Comparison of ENCODE assay signal across 9 mouse cellular contexts in the genomic region with DNA sequence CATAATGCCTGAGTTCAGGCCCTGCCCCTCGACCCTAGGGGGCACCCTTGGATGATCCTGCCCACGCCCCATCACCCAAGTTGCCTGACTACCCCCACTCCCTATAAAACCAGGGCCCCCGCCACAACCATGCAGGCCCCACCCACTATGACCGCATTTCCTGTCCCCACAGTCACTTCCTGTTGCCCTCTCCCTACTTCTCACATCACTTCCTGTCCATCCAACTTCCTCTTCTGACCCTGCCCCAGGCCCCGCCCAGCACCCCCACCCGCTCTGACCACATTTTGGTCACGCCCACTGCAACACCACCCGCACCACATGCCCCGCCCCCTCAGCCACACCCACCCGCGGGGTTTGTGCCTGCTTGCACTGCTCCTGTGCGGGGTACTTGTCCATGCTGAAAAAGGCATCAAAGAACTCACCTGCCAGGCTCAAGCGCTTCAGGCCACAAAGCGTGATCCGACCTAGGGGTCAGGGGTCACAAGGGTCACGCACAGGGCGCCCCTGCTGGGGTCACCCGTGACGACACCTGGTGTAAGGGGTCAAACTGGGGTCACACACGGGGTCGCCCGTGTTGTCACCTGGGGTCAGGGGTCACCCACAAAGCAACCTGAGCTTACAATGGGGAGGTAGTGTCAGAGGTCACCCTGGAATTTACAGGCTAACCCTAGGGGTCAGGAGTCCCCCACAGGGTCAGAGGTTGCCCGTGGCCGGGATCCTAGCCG. TPM values are rescaled to one million over a fixed set of nuclear protein-coding genes. Genes with fewer than 3 reads are reported as not detected.
DNase-seq lines count a peak whose midpoint lies in the region; ATAC-seq and TF ChIP-seq lines count a peak whose summit lies in the region.
"Had no signal": no experiment of that assay in that cellular context is flagged by ENCODE, and none has a peak within 500 bp of the region (broad histone marks: within the 10 kb centered on the region; RNA-seq: fewer than 3 reads in every experiment).

No protein-coding gene starts in this region.

- no peak for ATAC-seq in G1E (ENCODE audit: extremely low read depth, insufficient number of reproducible peaks, low FRiP score, poor library complexity, severe bottlenecking)
- peak; percentile 9; the same call in 1 of the 2 replicates for ATAC-seq in monocyte, adult 5-6 weeks (replicated peaks; ENCODE audit: insufficient number of reproducible peaks, low FRiP score, low TSS enrichment, poor library complexity, severe bottlenecking)

- H3K4me1 ChIP-seq in G1E (ENCODE audit: insufficient read depth, low read depth, low read length) = peaks cover 9% of the 10 kb centered on the region
- H3K4me1 ChIP-seq: embryonic facial prominence, embryonic 15.5 days; stomach, embryonic 15.5 days had no signal

- H3K36me3 ChIP-seq in G1E (replicated peaks) = peaks cover 50% of the 10 kb centered on the region

- peaks cover 64% of the 10 kb centered on the region for H3K9me3 ChIP-seq in G1E (replicated peaks)

- intact Hi-C loops in heart, postnatal 36 days (cut with DNase I) = loop anchor here (10.0 kb wide), 1 partner anchor 584 kb away; a partner anchor contains a TSS

- TF ChIP-seq CTCF in G1E (IDR thresholded peaks at IDR 0.05; ENCODE audit: low read depth, low read length) = no peak

- no peaks in the 10 kb centered on the region; the same call in 1 of the 2 replicates for H3K27me3 ChIP-seq in G1E (ENCODE audit: insufficient read depth, low read length)
- H3K27me3 ChIP-seq: embryonic facial prominence, embryonic 15.5 days; stomach, embryonic 15.5 days had no signal

- peak; percentile 23 for DNase-seq in kidney, postnatal 10 days
- DNase-seq in kidney, adult 11 months = no peak
- DNase-seq in B cell, adult 2 months = peak; percentile 48 to 51
- DNase-seq in G1E (ENCODE audit: low spot score) = peak; percentile 3
- no peak for DNase-seq in frontal cortex, postnatal 36 days (ENCODE audit: low spot score in 2 of 2)
- no peak for DNase-seq in heart, postnatal 36 days

- H3K4me3 ChIP-seq in G1E (ENCODE audit: low read depth, low read length) = no peak overlapping the region; the same call in 1 of the 2 replicates
- H3K4me3 ChIP-seq: embryonic facial prominence, embryonic 15.5 days; stomach, embryonic 15.5 days had no signal

RNA-seq across cellular contexts. Expression of a gene that starts 7.6 kb away (rescaled TPM):
- total RNA-seq in G1E (2014; fragmentation: Nextera tagmentation) = 3.2 and 4.2 TPM in 2 replicates
- total RNA-seq in G1E (2017) = 4.0 and 6.2 TPM in 2 replicates
- polyA plus RNA-seq in G1E (2012) = 37.4 and 52.7 TPM in 2 replicates
- 41.4 to 51.2 TPM (median 49.4 TPM) in 3 replicates for total RNA-seq in monocyte, adult 5-6 weeks (2017)
- total RNA-seq in heart, postnatal 36 days (2021) = 1 to 10 TPM; 5.6 to 7.3 TPM

Comparison
In these comparisons a context has a peak if more than half of its experiments do, and no peak if none do; other contexts are left out.
1. DNase-seq: peak in kidney, postnatal 10 days (single experiment), B cell, adult 2 months (2 of 2) and G1E (single experiment); none in kidney, adult 11 months (single experiment), frontal cortex, postnatal 36 days (0 of 2) and heart, postnatal 36 days (0 of 2).